Mouse (Mus musculus) telencephalon, adult 2 months (tissue): ENCODE measurements at regions not wholly inside any gene's neighbourhood (a gene's known extent, or its start where the extent isn't known, plus 50 kb on each side); places are given as distances from the start of the nearest gene placed in this dataset.

ENCODE experiments used
- DNase-seq: peaks from one replicate; pipeline ENCODE4 v3.0.0-alpha.2; 2011; ENCODE audit warnings: low read depth, low spot score

- no peak for DNase-seq
Observed at GRCm38 (mm10) chr19:37492572-37492971, 57.6 kb upstream of the Exoc6 start.

- DNase-seq = no peak
Observed at GRCm38 (mm10) chr19:37493378-37493777, 56.8 kb upstream of the Exoc6 start.

- no peak for DNase-seq
Observed at GRCm38 (mm10) chr19:37493921-37494485, 56.2 kb upstream of the Exoc6 start.

- DNase-seq = no peak
Observed at GRCm38 (mm10) chr19:37494806-37495205, 55.4 kb upstream of the Exoc6 start.

- no peak for DNase-seq
Observed at GRCm38 (mm10) chr19:37495319-37496270, 54.6 kb upstream of the Exoc6 start.

- no peak for DNase-seq
Observed at GRCm38 (mm10) chr19:37496759-37497158, 53.5 kb upstream of the Exoc6 start.

GRCm38 (mm10) chr19:37497161-37497560 is 53.1 kb upstream of the Exoc6 start:
- peak; percentile 52 for DNase-seq

- no peak for DNase-seq
Observed at GRCm38 (mm10) chr19:37498438-37498837, 51.8 kb upstream of the Exoc6 start.
